Mouse (Mus musculus): ENCODE measurements around the gene Lrrc61.
"Not testable (repeated sequence)": the region's sequence is repeated elsewhere in the genome, so short reads cannot be mapped to it uniquely, and the experiment has no call there.

Lrrc61 gene

GRCm38 (mm10) chr6:48554280-48555103 lies at the start of gene Lrrc61:
TSS of gene Lrrc61 (plus strand) at chr6:48554796.
- DNase-seq (ENCODE audit: low read depth, low spot score): peak; percentile 93

- no peak for DNase-seq (ENCODE audit: low read depth, low spot score)
Measured at GRCm38 (mm10) chr6:48508087-48508486, 46.5 kb upstream of the Lrrc61 start.

- no peak for DNase-seq (ENCODE audit: low read depth, low spot score)
Measured at GRCm38 (mm10) chr6:48510426-48510825, 44.2 kb upstream of the Lrrc61 start.

- DNase-seq (ENCODE audit: low read depth, low spot score): no peak
Measured at GRCm38 (mm10) chr6:48511861-48512260, 42.7 kb upstream of the Lrrc61 start.

GRCm38 (mm10) chr6:48524882-48525281 lies 29.7 kb upstream of the Lrrc61 start:
- not testable (repeated sequence) for DNase-seq (ENCODE audit: low read depth, low spot score)

GRCm38 (mm10) chr6:48527901-48528300 lies 26.7 kb upstream of the Lrrc61 start:
- DNase-seq (ENCODE audit: low read depth, low spot score): no peak

- no peak for DNase-seq (ENCODE audit: low read depth, low spot score)
Measured at GRCm38 (mm10) chr6:48529261-48529660, 25.3 kb upstream of the Lrrc61 start.

GRCm38 (mm10) chr6:48529871-48530440 lies 24.6 kb upstream of the Lrrc61 start:
- no peak for DNase-seq (ENCODE audit: low read depth, low spot score)

GRCm38 (mm10) chr6:48530862-48531261 lies 23.7 kb upstream of the Lrrc61 start:
- no peak for DNase-seq (ENCODE audit: low read depth, low spot score)

GRCm38 (mm10) chr6:48533475-48533874 lies 21.1 kb upstream of the Lrrc61 start:
- DNase-seq (ENCODE audit: low read depth, low spot score): no peak

- no peak for DNase-seq (ENCODE audit: low read depth, low spot score)
Measured at GRCm38 (mm10) chr6:48534913-48535312, 19.7 kb upstream of the Lrrc61 start.

GRCm38 (mm10) chr6:48536091-48536490 lies 18.5 kb upstream of the Lrrc61 start:
- DNase-seq (ENCODE audit: low read depth, low spot score): no peak

- DNase-seq (ENCODE audit: low read depth, low spot score): peak; percentile 93
Measured at GRCm38 (mm10) chr6:48537105-48537954, 17.3 kb upstream of the Lrrc61 start, which contains the start of gene Atp6v0e2. TSS of gene Atp6v0e2 (plus strand) at chr6:48537615.

- no peak for DNase-seq (ENCODE audit: low read depth, low spot score)
Measured at GRCm38 (mm10) chr6:48538841-48539737, 15.5 kb upstream of the Lrrc61 start.

GRCm38 (mm10) chr6:48539860-48540259 lies 14.7 kb upstream of the Lrrc61 start:
- no peak for DNase-seq (ENCODE audit: low read depth, low spot score)

- DNase-seq (ENCODE audit: low read depth, low spot score): no peak
Measured at GRCm38 (mm10) chr6:48540721-48541120, 13.9 kb upstream of the Lrrc61 start.

GRCm38 (mm10) chr6:48541560-48542450 lies 12.8 kb upstream of the Lrrc61 start:
- no peak for DNase-seq (ENCODE audit: low read depth, low spot score)

- no peak for DNase-seq (ENCODE audit: low read depth, low spot score)
Measured at GRCm38 (mm10) chr6:48542631-48543030, 12.0 kb upstream of the Lrrc61 start.

- no peak for DNase-seq (ENCODE audit: low read depth, low spot score)
Measured at GRCm38 (mm10) chr6:48545251-48545650, 9.3 kb upstream of the Lrrc61 start.

- DNase-seq (ENCODE audit: low read depth, low spot score): no peak
Measured at GRCm38 (mm10) chr6:48546271-48546670, 8.3 kb upstream of the Lrrc61 start.
